Mouse (Mus musculus): ENCODE data around the gene A4galt.

Gene A4galt

DNA sequence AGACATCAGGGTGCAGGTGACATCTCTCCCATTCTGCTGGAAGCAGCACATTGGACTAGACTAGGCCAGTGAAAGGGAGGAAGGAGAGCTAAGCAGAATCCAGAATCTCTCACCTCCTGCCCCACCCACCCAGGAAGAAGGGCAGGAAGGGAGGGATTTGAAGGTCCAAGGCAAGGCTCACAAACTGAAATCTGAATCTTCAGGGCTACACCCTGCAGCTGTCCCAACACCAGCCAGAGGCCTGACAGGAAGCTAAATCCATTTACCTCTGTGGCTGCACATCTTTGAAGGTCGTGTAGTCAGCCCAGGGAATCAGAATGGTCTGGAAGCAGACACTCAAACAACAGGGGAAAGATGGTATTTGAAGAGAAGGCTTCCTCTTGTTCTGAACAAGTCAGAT lies 13.7 kb upstream of the A4galt start:
- no peak for DNase-seq

DNA sequence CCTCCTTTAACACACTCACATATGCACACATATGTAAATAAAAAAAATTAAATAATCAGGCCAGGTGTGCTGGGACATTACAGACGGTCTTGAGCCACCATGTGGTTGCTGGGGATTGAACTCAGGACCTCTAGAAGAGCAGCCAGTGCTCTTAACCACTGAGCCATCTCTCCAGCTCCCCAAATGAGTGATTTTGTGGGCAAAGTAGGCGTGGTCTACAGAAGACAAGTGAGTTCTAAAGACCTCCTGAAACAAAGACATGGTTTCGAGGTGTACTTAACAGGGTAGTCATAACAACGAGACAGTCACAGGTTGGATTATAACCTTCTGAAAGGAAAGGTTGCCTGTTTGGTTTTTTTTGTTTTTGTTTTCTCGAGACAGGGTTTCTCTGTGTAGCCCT lies 11.8 kb upstream of the A4galt start:
- DNase-seq = no peak

DNA sequence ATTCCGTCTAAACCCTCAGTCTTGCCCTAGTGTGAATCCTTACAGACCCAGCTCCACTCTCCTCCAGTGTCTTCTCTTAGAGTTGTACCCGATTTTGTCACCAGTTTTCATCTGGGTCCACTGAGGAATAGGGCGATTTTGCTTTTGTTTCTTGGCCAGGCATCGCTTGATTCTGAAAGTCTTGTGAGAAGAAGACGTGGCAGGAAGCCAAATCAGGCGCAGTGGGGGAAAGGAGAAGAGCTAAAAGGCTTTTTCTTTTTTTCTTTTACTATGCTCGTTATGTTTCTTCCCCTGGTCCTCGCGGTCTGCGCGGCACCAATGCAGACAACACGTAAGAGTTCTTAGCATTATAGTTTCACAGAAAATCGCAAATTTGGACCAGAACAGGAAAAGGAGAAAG lies 6.3 kb upstream of the A4galt start:
- DNase-seq = no peak

GRCm38 (mm10) chr15:83256491-83256890 lies 4.9 kb upstream of the A4galt start:
- no peak for DNase-seq

DNA sequence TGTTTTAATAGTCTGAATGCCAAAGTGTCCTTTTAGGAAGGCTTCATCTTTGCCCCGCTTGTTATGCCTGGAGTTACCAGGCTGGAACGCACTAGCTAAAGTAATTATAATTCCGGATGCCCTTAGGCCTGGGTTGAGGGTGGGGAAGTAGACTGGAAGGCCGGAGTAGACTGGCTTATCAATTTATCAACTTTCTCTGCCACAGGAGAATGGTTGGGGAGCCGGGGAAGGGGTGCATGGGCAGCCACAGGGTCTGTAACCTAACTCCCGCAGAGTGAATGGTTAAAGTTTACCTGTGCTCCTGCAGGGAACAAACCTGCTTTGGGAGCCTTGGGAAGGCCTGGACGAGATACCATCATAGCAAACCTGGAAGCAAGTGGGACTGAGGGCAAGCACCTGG lies 4.4 kb upstream of the A4galt start:
- DNase-seq = no peak

DNA sequence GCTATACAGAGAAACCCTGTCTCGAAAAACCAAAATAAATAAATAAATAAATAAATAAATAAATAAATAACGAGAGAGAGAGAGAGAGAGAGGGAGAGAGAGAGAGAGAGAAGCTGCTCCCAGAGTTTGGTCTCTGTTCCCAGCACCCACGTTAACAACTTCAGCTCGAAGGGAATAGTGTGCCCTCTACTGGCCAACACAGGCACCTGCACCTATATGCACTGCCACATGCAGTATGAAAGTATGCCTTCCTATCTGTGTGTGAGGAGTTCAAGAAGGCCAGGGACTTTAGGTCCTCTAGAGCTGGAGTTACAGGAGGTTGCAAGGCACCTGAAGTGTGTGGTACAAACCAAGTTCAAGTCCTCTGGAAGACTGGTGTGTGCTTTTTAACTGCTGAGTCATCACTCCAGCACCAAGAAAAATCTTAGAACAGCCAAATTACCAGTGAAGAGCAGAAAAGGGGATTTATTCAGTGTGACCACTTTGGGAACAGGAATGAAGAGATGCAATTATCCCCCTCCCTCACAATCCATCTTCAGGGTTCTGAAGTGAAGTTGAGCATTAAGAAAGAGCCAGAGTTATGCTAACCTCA lies 3.7 kb upstream of the A4galt start:
- DNase-seq = no peak

GRCm38 (mm10) chr15:83254372-83255070 lies 2.9 kb upstream of the A4galt start:
- no peak for DNase-seq

- no peak for DNase-seq
Observed at GRCm38 (mm10) chr15:83252060-83252459, 486 bp upstream of the A4galt start.

- DNase-seq = no peak
Observed at GRCm38 (mm10) chr15:83250651-83251175, 861 bp downstream of the A4galt start.

DNA sequence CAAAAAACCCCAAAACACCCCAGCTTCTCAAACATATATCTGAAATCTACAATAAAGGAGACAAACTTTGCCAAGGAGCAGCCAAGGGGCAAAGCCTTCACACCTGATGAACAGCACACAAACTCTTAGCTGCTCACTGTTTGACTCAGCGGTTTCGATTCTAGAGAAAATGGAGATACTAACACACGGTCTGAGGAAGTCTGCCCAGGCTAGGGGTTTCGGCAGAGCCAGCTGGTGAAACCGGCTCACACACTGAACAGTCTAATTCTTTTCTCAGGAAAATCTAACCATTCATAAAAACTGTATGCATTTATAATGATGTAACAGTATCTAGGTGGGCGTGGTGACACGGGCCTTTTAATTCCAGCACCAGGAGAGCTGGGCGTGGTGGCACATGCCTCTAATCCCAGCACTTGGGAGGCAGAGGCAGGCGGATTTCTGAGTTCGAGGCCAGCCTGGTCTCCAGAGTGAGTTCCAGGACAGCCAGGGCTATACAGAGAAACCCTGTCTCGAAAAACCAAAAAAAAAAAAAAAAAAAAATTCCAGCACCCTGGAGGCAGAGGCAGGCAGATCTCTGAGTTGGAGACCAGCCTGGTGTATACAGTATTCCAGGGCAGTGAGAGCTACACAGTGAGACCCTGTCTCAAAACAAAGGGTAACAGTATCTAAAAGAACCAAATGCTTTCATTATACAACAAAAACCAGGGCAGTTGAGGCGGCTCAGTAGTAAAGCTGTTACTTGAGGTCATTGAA lies 1.9 kb downstream of the A4galt start:
- DNase-seq = no peak

DNA sequence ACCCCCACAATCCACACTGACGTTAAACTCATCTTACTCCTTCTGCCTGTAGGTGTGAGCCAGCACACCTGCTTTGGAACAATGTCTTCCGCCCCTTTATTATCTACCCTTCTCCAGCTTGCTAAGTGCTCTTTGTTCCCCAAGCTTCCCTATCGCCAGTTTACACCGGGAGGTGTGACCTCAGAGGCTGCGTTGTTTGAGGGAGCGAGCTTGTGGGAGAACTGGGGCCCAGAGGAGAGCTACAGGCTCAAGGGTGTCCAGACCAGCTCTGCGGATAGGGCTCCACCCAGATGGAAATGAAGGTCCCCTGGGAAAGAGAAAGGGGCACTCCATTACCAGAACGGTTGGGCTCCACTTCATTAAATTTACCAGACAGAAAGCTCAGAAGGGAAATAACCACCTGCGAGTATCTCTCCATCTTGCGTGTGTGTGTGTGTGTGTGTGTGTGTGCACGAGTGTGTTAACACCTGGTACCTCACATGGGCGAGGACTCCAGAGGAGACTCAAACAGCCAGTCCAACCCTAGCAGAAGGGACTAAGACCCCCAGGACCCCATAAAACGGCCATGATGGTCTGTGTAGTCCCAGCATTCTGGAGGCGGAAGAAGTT lies 3.2 kb downstream of the A4galt start:
- DNase-seq = no peak

DNA sequence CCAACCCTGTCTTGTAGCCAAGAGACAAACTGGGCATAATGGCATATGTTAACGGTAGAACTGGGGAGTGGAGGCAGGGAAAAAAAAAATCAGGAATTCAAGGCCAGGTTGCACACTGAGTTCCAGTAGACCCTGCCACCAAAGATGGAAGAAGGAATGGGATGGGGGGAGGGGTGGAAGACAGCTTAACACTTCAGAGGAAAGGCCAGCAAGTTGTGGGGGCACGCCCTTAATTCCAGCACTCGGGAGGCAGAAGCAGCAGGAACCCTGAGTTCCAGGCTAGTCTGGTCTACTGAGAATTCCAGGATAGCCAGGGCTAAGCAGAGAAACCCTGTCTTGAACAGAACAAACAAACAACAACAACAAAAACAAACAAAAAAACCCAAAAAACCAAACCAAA lies 7.2 kb downstream of the A4galt start:
- no peak for DNase-seq

- DNase-seq = no peak
Observed at GRCm38 (mm10) chr15:83241961-83242680, 9.5 kb downstream of the A4galt start.

GRCm38 (mm10) chr15:83241497-83241896 lies 10.1 kb downstream of the A4galt start:
- no peak for DNase-seq

GRCm38 (mm10) chr15:83237460-83238243 lies 13.9 kb downstream of the A4galt start:
- no peak for DNase-seq

DNA sequence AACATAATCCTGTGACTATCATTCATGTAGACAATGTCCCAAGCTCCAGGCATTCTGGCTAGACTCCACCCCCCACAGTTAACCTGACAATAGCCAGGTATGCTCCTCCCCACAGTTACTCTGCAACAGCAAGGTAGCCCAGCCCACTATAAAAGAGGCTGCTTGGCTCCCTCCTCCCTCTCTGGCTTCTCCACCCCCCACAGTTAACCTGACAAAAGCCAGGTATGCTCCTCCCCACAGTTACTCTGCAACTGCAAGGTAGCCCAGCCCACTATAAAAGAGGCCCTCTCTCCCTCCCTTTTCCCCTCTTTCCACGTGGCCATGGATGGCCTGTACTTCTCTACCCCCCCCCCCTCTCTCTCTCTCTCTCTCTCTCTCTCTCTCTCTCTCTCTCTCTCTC lies 14.8 kb downstream of the A4galt start:
- no peak for DNase-seq

DNA sequence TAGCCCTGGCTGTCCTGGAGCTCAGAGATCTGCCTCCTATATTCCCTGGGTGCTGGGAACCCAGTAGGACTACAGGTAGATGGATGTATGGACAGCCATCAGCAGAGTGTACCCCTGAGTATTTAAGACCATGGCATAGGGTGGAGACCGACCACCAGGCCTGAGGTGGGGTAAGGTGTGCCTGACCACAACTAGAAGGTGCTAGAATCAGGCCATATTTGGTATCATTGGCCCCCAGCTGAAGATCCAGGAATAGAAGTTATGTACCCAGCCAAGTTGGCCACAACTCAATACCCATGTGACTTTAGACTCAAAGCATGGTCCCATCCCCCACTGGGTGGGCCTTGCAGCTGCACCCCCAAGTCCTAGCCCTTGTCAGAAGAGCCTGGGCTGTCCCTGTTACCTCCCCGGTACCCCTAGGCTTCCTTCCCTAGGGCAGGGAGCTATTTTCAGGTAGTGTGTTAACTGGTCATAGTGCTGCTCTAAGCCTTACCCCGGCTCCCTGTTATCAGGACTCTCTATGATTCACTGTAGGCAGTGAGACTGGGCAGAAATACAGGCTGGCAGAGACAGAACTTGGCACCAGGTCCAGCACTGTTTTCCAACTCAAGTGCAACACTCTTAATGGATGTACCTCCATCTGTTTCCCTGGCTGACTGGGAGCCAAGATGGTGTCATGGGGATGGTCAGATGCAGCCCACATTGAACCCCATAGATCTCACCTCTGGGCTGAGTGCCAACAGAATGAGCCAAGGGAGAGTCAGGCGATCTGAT lies 18.2 kb downstream of the A4galt start:
- peak; percentile 87 for DNase-seq

GRCm38 (mm10) chr15:83227559-83227958 lies 24.0 kb downstream of the A4galt start:
- no peak for DNase-seq

DNA sequence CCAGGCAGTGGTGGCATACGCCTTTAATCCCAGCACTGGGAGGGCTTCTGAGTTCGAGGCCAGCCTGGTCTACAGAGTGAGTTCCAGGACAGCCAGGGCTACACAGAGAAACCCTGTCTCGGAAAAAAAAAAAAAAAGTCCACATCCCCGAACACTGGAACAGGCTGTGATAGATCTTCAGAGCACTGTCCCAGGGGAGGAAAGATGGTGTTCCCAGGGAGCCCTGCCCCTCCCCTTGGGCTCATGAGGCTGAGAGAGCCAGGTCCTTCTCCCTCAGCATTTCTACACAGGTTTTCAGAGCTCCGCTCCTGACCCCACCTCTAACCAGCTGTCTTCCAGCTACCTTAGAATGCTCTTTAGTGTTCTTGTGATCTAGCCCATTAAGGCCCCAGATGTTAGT lies 24.7 kb downstream of the A4galt start:
- DNase-seq = no peak

- DNase-seq = no peak
Observed at GRCm38 (mm10) chr15:83226066-83226834, 25.3 kb downstream of the A4galt start.
